Mouse (Mus musculus) cerebellum, adult 18-20 months (tissue): ENCODE data around the gene Nrp2.

ENCODE experiments used
- DNase-seq, 2 experiments: peaks; one replicate each; pipeline ENCODE4 v3.0.0; 2021

The Nrp2 gene

DNA sequence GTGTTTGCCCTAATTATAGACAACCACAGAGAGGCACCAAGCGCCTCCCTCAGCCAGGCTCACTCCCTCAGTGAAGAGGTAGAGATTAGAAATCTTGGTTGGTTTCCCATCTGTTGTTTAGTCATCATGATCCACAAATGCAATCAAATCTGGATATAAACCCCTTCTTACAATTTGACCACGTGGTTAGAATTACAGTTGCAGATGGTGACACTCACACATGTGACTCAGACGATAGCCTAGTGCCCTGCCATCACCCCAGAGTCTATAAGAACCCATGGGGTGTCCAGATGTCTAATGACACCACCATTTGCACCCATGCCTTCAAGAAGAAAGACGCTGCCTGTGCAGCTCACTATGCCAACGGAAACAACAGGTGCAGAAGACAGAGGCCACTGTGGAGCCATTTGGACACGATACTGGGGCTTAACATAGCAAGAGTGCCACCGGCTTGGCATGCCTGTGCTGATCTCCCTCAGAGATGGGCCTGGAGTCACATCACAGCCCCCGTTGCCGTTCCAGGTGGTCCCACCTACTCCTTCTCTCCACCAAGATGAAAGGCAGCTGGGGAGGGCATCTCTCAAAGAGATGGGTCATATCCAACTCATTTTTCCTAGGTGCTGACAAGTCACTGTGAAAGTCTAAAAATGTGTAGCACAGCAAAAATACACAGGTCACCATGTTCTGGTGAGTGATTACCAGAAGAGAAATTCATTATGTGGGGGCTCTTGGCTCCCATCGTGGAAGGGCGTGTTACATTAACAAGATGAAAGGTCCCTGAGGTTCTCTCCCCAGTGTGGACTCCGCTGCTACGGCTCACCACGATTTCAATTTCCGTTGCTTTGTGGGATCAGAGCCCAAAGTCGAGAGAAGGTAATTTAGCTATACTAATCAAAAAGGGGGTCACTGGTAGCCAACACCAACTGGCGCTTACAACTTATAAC is 123.0 kb downstream of the Nrp2 start:
- DNase-seq = no peak

DNA sequence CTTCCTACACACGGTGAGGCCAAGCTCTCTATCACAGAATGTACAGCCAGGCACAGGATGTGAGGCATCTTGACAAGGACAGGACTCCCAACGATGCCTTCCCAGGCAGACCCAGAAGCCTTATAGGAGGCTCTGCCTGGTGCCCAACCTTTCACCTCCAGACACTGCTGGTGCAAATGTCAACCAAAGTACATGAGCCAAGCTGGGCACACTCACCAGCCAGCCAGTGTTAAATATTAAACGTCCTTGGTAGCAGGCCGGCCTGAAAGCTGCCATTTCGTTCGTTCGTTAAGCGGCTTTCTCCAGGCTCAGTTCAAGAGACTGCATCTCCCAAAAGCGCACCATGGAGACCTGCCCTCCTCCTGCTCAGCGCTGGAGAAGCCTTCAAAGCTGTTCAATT is 124.2 kb downstream of the Nrp2 start:
- no peak for DNase-seq

DNA sequence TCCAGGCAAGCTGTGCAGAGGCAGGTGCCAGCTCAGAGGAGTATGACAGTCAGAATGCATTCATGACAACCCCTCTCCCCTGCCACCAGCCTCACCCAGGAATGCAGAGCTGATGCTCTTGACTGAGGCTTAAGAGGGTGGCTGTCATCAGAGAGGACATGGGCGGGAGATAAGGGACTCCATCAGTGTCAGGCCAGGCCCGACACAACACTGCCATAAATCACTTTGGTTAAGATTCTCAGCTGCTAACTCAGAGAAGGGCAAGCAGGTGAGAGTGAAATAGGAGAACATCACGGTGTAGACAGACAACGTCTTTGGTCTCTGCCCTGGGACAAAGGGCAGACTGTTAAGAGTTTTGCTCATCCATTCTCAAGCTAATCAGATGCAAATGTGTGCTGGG is 125.1 kb downstream of the Nrp2 start:
- no peak for DNase-seq

DNA sequence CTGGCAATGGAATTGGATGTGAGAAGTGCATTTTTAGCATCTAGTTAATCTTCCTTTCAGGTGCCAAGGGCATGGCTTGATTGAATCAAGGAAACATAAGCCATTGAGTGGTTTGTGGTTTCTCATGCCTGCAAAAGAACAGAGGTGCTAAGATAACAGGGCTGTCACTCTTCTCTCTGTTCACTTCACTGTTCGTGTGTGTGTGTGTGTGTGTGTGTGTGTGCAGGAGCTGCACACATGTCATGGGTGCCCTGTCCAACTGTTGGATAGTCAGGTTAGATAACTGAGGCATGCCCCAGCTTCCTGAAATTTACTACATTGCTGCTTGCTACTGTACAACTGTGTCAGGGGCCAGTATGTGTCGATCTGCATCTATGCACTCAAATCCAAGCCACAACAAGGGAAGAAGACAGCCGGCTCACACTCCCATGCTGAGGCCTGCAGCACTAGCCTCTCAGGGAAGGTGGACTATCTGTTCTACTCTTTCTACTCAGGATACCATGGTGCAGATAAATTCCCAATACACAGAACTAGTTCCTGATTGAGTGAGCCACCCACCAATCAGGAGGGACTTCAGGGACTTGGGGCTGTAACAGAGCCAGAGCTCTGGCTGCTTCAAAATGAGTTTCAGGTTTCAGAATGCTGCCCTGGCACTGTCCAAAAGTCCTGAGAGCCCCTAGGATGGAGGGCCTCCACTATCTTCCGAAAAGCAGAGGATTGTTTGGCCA is 126.8 kb downstream of the Nrp2 start:
- DNase-seq = no peak

DNA sequence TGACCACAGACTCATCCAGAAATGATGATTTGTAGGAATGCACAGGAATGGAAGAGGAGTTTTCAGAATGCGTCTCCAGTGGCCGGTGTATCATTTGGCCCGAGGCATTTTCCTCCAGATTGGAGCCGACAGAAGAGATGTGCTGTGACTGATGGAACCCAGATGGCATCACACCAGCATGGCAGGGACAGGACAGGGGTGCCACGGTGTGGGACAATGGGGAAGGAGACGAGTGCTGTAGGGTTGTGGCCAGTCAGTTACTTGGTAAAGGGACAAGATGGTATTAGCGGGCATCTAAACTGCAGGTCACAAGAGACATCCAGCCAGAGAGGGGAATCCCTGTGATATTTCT is 127.3 kb downstream of the Nrp2 start:
- no peak for DNase-seq

DNA sequence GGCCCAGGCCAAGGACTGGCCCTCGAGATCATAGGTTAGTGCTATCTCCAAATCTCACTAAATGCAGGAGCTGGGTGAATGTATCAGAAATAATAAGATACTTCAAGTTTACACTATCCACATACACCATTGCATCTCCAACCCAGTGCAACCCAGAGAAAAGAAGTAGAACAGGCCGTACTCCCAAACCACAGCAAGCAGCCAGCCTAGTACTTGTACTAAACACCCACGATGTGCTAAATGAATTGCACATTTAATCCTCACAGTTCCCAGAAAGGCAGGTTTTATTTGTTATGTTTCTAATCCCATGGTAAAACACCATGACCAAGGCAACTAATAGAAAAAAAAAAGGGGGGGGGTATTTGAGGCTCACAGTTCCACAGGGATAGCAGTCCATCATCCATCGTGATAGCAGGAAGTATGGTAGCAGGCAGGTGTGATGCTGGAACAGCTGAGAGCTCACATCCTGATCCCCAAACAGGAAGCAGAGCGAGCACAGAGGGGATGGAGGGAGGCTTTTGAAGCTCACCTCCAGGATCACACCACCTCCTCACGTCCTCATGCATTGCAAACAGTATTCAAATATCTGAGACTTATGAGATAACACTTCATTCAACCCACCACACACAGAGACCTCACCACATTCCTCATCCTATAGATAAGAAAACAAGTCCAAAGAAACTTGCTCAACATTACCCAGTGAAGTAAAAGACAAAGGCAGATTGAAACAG is 128.8 kb downstream of the Nrp2 start:
- no peak for DNase-seq

DNA sequence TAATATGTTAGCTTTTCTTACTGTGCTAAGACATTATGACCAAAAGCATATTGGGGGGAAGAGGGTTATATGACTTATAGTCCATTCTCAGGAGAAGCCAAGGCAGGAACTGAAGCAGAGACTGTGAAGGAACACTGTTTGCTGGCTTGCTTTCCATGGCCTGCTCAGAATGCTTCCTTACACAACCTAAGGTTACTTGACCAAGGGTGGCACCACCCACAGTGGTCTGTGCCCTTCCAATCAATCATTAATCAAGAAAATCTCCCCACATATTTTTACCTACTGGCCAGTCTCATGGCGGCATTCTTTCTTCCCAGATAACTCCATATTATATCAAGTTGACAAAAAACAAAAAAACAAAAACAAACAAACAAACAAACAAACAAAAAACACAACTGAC is 130.3 kb downstream of the Nrp2 start:
- no peak for DNase-seq

DNA sequence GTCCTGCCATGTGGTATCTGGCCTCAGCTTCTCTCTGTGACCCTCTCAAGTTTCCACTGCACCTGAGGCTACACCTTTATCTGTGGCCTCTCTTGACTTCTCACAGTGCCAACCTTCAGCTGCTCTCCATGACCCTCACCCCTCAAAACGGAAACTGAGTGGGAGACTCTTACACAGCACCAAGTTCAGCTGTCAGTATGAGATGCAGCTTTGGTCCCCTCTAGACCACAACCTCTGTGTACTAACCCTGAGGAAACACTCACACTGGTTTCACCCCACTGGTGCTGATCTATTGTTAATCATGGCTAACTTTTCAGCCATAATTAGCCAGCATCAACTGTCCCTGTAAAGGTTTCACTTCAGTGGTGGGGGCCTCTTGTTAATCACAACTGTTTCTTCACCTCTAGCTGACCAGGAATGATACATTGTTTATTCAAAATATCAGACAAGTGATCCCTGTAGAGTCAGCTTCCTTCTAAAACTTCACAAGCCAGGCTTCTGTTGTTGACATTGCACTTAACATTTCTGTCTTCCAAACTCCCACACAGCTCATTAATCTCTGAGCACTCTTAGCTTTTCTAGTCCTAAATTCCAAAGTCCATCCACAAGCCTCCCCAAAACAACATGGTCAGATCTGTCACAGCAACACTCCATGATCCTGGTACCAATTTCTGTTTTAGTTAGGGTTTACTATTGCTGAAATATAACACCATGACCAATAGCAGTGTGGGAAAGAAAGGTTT is 131.5 kb downstream of the Nrp2 start:
- no peak for DNase-seq

DNA sequence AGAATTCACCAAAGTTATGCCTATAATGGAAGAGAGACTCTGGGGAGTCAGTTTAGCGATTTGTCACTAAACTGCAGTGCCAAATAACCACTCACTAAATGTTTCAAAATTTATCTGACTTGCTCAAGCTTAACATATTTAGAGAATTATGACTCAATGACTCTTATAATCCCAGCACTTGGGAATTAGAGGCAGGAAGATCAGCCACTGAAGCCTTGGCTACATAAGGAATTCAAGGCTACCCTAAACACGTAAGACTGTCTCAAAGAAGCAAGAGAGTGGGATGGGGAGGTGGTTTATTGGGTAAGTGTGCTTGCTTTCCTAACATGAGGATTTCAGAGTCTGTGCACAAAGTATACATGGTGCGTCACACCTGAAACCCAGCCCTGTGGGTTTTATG is 135.0 kb downstream of the Nrp2 start:
- no peak for DNase-seq

DNA sequence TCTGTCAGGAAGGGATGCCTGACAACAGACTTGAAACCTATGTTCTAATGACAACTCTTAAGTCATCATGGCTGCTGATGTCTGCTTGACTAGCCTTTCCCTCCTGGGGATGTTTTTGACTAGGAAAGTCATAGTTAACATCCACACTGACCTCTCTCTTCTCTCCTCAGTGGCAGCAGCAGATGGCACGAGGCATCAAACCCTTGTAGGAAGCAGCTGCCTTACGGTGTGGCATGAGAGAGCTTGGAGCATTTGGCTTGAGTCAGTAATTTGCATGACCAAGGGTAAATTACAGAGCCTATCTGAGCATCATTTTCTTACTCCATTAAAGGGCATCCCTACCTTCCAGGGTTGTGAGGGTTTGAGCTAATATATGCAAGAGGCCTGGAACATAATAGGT is 135.5 kb downstream of the Nrp2 start:
- no peak for DNase-seq

DNA sequence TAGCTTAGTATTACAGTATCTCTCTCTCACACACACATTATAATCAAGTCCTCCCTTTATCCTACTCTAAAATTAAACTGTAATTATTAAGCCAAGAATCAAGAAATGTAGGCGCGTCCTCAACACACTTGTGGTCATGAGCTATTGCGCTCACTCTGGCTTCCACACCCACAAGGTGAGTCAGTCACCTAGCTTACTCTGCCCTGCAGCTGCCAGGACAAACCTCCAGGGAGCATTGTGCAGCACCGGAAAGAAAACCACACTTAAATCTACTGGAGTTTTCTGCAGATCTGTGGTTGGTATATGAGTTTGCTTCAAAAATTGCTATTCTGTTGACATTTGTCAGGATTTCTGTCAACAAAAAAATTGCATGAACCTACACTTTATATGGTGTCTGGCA is 140.1 kb downstream of the Nrp2 start:
- DNase-seq = no peak

DNA sequence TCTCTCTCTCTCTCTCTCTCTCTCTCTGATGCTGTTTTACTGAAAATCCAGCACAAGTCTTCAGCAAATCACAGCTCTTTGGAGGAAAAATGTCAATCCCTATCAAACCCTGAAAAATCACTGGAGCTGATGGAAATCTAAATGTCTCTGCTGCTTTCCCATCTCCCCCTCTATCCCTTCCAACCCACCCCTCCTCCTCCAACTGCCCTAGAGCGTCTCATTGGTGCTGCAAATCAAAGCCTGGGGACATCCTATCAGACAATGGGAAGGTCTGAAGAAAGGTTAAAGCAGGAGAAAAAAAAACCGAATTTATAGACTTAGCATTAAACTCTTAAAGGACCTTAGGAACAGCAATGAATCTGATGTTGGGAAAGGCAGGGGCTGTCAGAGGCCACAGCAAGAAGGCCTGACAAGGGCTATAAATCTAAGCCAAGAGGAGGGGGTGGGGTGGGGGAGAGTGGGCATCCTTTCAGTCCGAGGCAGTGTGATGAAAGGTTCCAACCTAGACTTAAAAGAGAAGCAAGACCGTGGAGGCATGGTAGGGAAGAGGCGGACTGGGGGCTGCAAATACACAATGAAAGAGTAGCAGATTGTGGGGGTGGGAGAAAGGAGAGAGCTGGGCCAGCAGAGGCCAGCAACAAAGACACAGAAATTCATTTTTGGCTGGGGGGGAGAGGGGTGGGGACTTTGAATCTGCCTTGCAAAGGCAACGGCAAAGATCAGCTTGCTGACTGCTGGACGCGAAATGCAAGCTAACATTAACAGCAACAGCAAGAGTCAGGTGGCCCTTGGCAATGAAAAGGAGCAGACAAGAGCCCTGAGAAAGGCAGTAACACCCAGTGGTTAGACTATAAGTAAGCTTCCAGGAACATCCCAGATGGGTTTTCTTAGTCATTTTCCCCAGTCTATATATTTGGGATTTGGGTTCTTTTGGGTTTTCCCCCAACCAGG is 148.2 kb downstream of the Nrp2 start:
- DNase-seq = no peak

DNA sequence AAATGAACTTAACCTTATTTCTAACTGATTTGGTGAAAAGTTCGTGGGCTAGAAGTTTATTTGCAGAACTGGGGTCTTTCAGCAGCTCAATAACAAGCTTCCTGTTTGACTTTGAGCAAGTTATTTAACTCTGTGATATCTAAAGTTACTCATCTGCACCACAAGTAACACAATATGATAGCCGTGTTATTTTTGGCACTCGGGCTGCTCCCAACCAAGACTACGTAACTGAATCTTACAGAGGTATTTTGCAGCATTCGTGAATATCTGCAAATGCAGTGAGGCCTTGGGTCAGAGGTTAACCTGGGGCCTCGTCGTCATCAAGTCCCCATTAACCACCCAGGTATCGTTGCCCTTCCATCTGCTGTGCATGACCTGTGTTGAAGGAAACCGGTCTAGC is 150.3 kb downstream of the Nrp2 start:
- DNase-seq = no peak

DNA sequence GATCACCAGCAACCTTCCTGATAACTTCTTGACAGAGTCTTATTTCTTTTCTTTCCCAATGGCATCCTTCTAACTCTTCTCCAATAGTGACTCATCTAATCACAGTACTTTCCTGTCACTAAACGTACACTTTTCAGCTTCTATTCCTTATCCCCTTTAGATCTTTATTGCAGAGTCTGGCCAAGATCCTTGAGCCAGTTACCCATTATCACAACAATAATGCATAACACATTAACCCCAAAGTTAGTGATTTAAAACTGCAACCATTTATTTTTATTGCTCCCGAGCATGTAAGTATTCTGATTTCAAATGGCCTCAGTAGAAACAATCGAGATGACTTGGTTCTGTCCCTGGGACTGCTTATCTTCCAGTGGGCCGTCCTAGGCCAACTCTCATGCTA is 150.9 kb downstream of the Nrp2 start:
- DNase-seq = no peak

DNA sequence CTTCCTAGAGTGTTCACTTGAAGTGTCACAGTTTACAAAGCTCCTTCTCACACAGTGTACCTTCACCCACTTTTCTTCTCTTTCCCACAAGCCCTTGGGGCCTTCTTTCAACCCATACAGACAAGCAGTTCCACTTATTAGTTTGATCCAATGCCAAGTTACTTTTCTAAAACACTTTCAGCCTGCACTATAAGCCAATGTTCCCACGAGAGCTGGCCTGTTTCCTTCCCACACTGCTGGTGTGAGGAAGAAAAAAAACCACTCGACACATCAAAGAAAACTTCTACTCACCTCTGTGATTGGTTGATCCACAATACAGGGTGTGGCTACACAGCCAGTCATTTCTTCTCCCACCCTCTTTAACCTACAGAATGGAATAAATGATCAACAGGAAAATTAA is 156.0 kb downstream of the Nrp2 start:
- no peak for DNase-seq

DNA sequence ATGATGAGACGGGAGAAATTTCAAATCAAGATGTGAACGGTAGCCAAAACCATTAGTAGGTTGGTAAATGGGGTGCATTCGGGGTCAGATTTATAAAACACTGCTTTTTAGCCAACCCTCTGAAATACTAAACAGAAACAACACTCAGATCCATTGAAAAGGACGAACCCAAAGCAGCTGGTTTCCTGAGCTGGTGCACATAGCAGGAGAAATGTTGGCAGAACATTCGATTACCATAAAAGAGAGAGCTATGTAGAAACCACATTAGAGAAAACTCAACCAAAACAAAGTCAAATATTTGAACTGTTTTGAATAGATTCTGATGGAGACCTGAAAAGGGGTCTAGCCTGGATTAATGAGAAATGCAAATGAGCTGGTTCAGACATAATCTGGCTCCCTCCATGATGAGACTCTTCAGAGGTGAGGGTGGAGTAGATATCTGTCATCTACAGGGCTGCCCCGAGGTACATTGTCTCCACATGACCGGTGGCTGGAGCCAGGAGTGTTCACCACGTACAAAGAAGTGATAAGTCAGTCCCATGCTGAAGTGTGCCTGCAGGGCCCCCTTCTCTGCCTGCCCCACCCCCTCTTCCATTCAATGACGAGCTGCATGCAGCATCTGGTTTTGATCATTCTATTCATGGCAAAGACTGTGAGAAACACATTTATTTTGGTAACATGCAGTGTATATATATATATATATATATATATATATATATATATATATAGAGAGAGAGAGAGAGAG is 156.6 kb downstream of the Nrp2 start:
- DNase-seq = no peak

DNA sequence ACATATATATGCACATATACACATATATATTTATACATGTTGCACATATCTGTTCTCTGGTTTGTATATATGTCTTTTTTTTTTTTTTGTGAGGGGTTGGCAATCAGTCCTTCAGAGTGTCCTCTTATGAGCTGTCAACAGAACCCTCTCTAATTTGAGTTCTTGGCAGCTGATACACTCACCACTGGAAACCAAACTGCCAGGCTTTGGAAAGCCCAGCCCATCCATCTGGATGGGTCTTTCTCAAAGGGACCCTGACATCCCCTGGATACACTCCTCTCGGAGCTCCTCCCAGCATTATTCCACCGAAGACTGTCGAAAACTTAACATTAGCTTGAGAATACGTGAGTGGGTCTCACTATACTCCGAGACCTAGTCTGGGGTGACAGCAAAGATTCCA is 157.2 kb downstream of the Nrp2 start:
- DNase-seq = no peak

DNA sequence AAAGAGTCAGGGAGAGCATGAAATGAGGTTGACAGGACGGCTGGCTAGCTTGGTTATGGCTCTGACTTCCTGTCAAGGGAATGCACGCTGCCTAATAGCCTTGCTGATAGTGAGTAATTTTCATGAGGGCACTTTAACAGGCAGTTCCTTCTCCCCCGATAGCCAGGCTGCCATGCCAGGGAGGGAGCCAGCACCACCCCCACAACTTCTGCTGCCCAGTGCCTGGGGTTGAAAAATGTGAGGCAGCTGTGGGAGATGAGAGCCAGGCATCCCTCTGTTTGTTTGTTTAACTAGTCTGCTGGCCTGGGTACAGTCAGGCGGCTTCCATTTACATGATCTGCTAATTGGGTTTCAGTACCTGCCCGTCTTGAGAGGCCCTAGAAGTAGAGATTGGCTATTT is 157.7 kb downstream of the Nrp2 start:
- no peak for DNase-seq
